Mouse (Mus musculus): ENCODE data around the gene Glt1d1.

The Glt1d1 gene

DNA sequence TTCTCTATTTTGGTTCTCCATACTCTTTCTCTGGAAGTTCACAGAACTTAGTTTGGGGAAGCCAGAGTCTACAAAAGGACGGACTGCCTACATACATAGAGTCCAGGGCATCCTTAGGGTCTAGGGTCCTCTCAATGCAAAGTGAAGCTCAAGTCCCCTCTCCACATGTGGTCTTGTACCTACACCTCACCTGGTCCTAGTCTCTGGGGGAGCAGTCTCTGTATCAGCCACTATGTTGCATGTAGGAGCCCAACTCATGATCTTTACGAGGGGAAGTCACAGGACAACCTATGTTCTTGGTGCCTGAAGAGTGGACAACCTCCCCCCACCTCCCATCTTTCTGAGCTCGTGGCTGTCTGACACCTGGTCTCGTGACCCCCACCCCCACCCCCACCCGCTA, 391 bp upstream of the Glt1d1 start:
- no peak for DNase-seq (ENCODE audit: low read depth, low spot score)

DNA sequence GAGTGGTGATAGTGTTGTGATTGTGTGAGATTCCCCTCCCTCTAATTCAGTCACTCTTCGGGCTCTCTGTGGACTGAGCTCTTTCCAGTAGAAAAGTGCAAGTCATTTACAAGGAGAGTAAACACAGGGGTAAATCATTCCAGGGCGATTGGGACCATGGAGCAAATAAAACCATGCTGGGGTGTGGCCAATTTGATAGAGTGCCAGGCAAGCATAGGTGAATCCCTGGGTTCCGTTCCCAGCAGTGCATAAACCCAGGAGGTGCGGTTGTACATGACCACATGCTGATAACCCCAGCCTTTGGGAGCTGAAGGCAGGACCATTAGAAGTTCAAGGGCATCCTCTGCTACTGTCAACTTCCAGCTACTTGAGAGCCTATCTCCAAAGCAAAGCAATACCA, 1.1 kb downstream of the Glt1d1 start:
- DNase-seq (ENCODE audit: low read depth, low spot score) = no peak

DNA sequence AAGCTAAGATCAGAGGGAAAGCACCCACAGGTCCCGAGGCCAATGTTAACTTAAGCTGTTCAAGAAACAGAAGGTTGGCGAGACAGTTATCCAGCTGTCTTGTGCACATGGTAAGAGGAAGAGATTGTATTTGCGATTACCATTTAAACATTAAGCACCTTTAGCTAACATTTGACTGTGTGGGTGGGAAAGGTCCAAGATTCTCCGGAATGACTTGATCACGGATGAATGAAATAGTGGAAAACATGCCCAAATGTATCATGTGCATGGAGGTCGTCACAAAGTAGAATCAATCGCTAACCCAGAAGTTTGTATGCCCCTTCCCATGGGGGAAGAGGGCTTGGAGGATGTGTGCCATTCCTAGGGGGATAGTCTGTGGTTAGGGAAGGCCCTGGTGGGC, 1.6 kb downstream of the Glt1d1 start:
- DNase-seq (ENCODE audit: low read depth, low spot score) = no peak

DNA sequence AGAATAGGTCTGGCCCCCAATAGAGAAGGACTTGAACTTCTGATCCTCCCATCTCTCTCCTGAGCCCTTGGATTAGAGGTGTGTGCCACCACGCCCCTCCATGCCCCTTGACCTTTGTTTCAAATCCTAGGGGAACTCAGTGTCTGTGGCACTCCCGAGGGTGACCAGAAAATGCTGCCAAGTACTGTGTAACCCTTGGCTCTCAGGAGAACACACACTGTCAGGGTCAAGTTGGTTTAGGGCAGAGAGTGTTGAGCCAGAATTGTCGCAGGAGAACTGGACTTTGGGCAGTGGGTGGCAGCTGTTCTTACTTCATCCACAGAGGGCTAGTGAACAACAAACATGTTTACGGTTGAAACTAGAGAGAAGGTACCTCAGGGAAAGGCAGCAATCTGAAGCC, 5.6 kb downstream of the Glt1d1 start:
- no peak for DNase-seq (ENCODE audit: low read depth, low spot score)

DNA sequence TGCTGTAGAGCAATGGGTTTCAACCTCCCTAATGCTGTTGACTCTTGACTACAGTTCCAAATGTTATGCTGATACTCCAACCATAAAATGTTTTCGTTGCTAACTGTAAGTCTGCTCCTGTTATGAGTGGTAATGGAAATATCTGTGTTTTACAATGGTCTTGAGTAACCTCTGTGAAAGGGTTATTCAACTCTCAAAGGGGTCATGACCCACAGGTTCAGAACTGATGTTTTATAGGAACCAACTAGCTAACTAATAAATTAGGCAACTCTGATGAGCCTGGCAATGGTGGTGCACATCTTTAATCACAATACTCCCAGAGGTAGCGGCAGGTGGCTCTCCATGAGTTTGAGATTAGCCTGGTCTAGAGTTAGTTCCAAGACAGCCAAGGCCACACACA, 6.1 kb downstream of the Glt1d1 start:
- no peak for DNase-seq (ENCODE audit: low read depth, low spot score)

DNA sequence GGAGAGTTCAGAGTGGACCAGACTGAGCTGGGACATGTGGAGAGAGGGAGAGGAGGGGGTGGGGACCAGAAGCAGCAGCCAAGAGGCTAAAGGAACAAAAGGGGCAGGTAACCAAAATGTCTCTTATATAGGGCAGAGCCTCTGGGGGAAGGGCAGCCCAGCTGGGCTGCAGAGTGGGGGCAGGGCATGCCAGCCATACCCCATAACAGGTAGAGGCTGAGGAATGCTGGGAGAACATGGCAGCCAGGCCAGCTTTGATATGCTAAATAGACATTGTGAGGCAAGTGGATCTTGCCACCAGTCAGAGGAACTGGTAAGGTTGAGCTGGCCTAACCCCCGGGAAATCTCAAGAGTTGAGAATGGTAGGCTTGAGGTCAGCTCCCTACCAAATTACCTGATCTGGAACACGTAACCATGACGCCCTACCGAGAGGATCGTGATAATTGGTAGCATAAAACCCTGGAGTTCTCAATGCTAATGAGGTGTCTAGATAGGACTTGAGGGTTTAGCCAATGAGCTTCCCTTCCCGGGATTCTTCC, 7.1 kb downstream of the Glt1d1 start:
- no peak for DNase-seq (ENCODE audit: low read depth, low spot score)

DNA sequence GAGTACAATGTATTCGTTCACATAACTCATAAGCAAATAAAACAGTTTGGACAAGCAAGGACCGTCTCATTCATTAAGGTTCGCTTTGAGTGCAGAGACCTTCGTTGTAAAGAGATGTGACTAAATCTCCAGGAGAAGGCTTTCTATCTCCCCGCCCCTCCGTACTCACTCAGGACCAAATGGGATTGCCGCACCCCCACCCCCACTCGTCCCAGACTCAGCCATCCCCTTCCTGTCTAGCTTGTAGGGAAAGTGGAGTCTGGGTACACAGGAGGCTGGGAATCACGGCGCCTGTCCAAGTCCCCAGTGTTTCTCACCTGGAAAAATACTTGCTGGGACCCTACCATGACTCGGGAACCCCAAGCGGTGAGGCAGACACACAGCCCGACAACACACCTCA, 7.6 kb downstream of the Glt1d1 start:
- DNase-seq (ENCODE audit: low read depth, low spot score) = no peak

DNA sequence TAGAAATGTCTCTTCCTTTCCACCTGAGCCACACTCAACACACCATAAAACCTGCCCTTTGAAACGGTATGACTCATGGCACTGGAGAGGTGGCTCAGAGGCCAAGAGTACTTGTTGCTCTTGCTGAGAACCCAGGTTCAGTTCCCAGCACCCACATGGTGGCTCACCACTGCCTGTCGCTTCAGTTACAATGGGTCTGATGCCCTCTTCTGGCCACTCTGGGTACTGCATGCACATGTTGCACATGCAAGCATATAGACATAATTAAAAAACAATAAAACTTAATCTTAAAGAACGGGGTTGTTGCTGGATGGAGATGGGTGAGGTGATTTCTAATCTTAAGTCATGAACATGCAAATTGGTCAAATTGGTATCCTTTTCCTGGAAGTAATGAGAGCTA, 8.3 kb downstream of the Glt1d1 start:
- DNase-seq (ENCODE audit: low read depth, low spot score) = no peak

DNA sequence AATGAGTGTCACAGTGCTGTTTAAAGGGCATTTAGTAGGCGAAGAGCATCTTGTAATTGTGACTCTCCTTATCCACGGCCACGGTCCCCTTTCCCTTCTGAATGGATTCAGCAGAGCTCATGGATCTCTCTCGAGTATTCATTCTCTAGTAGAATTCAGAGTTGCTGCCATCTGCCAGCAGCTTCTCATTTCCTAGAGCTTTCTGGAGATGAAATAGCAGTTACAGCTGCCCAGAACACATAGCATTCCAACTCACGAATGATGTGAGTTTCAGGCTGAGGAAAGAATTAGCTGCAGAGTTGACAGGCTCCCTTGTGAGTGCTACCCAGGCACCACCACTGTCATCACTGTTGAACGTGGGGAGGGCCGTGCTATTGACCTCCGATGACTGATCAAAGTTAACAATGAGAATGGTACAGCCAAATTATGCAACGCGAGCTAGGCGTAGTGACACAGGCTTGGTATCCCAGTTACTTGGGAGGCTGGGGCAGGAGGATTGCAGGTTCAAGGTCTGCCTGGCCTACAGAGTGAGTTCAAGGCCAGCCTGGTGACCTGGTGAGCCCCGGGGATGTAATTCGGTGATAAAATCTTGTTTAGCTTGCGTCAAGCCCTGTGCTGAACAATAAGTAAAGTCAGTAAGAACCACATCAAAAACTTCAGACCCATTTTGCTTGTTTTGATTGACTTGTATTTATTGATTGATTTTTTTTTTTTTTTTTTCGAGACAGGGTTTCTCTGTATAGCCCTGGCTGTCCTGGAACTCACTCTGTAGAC, 9.3 kb downstream of the Glt1d1 start:
- DNase-seq (ENCODE audit: low read depth, low spot score) = no peak

DNA sequence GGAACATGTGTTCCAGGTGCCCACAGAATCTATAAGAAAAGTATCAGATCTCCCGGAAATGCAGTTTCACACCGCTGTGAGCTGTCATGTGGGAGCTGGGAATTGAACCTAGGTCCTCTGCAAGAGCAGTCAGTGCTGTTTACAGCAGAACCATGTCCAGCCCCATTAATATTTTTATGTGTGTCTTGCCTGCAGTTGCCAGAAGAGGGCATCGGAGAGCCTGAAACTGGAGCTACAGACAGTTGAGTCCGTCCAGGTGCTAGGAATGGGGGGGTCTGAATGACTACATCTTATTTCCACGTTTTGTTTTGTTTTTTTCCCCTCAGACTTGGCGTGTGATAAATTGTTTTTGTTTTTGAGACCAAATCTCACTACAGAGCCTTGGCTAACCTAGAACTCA, 16.0 kb downstream of the Glt1d1 start:
- DNase-seq (ENCODE audit: low read depth, low spot score) = no peak

DNA sequence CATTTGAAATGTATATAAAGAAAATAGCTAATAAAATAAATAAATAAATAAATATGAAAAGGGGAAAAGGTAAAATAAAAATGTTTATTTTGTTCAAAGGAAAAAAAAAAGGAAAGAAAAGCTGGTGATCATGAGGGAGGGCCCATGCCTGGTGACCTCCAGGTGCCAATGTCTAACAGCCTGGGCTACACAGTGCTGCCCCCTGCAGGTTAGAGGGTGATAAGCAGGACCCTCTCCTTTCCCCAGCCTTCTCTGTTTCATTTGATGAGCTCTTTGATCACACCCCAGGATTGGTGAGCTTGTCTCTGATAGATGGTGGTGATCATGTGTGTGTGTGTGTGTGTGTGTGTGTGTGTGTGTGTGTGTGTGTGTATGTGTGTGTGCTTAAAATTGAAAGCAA, 17.0 kb downstream of the Glt1d1 start:
- DNase-seq (ENCODE audit: low read depth, low spot score) = no peak

DNA sequence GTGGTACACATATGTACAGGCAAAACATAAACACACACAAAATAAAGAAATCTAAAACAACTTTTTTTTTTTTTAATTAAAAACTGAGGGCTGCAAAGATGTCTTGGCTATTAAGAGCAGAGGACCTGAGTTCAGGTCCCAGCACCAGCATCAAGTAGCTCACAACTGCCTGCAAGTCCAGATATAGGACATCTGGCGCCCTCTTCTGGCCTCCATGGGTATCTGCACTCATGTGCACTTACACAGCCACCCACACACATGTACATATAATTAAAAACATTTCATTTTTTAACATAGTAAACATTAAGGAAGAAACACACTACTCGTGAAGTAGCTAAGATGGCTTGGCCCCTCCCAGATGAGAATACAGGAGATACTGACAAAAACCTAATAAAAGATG, 26.2 kb downstream of the Glt1d1 start:
- no peak for DNase-seq (ENCODE audit: low read depth, low spot score)

DNA sequence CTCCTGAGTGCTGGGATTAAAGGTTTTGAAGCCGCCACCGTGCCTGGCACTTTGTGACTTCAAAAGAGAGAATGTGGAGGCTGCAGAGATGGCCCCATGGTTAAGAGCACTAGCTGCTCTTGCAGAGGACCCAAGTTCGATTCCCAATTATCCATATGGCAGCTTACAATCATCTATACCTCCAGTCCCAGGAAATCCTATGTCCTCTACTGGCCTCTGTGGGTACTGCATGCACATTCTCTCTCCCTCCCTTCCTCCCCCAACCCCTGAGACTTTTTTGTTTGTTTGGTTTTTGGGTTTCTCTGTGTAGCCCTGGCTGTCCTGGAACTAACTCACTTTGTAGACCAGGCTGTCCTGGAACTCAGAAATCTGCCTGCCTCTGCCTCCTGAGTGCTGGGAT, 27.2 kb downstream of the Glt1d1 start:
- DNase-seq (ENCODE audit: low read depth, low spot score) = no peak

DNA sequence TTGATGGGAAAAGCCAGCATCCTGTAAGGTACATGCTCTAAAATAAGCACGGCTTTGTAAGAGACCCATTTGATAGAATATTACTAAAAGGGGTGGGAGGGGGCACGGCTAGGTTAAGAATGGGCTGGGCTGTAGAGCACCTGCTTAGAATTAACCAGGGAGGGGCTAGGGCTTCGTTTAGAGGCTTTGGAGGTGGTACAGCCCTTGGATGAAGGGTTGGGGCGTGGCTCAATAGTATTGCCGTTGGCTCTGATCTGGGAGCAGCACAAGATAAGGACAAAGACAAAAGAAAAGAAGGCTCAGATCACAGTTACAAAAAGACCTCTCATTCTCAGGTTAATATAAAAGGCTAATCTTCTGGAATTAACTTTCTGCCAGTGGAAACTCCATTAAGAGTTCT, 28.2 kb downstream of the Glt1d1 start:
- DNase-seq (ENCODE audit: low read depth, low spot score) = no peak

DNA sequence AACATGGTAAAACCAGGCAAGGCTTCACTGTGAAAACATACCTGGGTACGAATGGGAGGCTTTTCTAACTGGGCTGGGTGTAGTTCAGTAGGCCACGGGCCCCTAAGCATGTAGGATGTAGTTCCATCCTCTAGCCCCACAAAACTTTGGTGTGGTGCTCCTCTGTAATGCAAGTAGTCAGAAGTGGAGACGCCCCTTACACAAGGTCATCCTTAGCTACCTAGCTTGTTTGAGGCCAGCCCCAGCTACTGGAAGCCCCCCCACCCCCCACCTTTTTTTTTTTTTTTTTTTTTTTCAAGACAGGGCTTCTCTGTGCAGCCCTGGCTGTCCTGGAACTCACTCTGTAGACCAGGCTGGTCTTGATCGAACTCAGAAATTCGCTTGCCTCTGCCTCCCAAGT, 28.9 kb downstream of the Glt1d1 start:
- DNase-seq (ENCODE audit: low read depth, low spot score) = no peak

DNA sequence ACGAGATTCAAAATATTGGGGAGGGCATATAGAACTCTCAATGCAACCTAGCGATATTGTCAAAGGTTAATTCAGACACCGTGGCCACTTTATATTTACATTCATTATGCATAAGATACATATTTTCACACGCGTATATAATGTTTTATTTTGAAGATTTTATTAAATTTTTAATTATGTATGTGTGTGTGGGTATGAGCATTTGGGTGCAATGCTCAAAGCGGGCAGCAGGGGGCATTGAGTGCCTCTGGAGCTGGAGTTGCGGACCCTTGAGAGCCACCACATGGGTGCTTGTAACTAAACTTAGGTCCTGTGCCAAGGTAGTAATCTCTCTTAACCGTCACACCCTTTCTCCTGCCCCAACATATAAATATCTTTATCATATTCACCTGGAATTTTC, 41.9 kb downstream of the Glt1d1 start:
- DNase-seq (ENCODE audit: low read depth, low spot score) = no peak

DNA sequence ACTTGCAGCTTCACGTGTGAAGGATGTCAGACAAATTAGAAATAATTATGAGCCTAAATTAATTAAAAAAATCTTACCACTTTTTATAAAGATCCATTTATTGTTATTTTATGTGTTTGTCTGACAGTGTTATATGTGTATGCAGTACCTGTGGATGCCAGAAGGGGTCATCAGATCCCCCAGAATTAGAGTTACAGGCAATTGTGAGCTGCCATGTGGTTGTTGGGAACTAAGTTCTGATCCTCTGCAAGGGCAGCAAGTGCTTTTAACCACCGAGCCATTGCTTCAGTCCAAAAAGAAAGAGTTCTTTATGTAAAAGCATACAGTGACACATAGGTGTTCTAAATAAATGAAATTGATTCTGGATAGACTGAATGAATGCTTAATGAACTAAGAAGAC, 45.5 kb downstream of the Glt1d1 start:
- DNase-seq (ENCODE audit: low read depth, low spot score) = no peak

DNA sequence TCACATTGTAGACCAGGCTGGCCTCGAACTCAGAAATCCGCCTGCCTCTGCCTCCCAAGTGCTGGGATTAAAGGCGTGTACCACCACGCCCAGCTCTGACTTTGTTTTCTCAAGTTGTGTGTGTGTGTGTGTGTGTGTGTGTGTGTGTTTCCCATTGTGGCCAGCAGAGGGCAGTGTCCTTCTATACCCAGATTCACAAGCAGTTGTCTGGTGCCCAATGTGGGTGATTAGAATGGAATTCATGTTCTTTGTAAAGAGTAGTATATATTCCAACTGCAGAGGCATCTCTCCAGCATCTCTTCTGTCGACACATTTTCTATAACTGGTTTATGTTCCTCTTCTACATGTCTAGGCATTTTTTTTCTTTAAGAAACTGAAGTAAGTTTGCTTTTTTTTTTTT, 46.4 kb downstream of the Glt1d1 start:
- no peak for DNase-seq (ENCODE audit: low read depth, low spot score)

DNA sequence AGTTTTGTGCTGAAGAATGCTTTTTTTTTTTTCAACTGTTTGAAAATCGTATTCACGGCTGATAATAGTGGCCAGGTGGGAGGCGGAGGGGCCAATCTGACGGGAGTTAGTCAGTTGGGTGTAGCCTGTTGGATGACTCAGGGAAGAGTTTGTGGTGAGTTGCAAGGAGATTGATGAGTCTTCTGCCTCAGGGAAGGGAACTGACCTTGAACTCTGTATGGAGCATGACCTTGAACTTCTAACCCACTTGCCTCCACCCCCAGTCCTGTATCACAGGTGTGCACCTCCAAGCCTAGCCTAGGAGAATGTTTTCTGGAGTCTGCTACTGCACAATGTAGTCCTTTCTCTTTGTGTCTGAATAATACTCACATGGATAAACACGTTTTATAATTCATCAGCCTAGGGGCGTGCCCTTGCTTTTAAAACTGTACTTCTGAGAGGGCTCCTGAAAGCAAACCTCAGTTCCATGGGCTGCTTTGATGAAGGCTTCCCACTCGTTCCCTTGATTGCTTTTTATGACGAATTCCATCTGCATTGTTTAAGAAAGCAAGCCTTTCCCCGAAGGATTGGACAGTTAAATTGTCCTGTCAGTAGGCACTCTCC, 56.6 kb downstream of the Glt1d1 start:
- no peak for DNase-seq (ENCODE audit: low read depth, low spot score)

DNA sequence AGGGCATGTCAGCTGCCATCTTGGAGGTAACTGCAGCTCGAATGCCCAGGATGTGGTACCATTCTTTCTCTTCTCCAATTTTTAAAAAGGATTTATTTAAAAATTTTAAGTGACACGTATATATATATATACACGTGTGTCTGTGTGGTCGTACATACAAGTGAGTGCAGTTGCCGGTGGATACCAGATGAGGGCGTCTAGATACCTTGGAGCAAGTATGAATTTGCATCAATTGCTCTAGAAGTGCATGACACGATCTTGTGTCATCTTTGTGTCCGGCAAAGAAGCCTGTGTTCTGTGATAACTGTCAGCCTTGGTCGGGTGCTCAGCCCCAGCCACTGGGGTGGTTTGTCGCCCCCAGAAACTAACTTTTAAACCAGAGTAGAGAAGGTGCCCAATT, 59.0 kb downstream of the Glt1d1 start:
- DNase-seq (ENCODE audit: low read depth, low spot score) = no peak

DNA sequence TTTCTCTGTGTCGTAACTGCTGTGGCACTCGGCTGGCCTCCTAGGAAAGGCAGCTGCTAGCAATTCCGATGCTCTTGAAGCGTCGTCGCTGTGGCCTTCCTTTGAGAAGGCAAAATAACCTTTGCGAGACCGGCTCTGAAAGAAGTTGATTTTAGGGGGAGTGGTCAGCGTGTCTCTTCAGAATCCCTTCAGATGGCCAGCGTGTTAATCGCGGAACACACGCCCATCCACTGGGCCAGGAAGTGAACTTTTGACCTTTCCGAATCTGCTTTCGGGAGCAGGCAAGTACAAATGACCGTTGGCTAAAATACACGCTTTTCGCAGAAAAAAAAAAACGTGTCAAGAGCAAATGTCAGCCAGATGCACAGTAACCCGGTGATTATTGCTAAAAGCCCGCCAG, 59.5 kb downstream of the Glt1d1 start:
- peak; percentile 26 for DNase-seq (ENCODE audit: low read depth, low spot score)

DNA sequence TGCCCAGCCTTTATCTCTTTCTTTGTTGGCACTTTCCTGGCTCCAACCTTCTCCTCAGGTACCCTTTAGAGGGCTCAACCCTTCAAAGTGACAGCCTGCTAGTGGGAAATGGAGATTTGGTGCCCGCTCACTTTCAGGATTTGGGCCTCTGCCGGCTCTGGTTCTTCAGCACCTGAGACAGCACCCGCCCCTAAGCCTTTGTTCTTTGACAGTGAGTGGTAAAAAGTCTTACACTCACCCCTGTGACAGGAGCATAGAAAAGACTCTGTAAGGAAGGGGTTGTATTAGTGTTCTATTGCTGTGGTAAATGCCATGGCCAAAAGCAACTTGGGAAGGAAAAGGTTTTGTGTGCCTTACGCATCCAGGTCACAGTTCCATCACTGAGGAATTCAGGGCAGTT, 63.8 kb downstream of the Glt1d1 start:
- DNase-seq (ENCODE audit: low read depth, low spot score) = peak; percentile 14

DNA sequence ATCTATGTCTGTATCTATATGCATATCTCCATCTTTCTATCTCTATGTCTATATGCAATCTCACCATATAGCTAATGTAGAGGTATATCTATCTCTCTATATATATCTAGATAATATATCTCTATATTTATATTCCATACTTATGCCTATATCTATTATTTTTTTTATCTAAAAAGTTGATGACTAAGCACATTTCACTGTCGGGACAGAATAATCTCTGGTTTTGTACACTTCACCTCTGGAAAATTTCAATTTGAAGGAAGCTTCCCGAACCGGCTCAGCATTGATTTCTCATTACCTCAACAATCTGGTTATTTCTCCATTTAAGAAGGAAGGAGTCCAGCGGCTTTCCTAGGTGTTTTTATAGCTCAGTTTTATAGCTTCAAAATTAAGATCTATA, 64.5 kb downstream of the Glt1d1 start:
- no peak for DNase-seq (ENCODE audit: low read depth, low spot score)

DNA sequence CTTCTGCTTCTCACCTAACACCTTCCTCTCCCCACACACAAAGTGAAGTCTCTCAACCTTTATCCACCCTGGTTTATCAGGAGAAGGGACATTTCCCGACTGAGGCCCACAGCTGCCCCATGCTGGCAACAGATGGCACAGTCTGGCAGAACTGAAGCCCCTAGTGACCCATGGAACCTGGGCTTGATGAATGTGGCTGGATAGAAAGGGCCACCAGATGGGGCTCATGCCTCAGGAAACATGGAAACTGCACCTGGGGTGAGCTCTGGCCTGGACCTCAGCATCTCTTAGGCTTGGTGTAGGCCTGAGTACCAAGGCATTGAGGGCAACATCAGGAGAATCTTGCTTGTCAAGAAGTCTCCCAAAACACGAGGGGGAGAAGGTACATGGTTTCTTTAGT, 66.5 kb downstream of the Glt1d1 start:
- no peak for DNase-seq (ENCODE audit: low read depth, low spot score)
